Mouse (Mus musculus) liver, postnatal 0 days (tissue): ENCODE measurements around the gene Kif2c.

ENCODE experiments used
- CTCF ChIP-seq: sonication (generic); IDR thresholded peaks from 2 replicates; pipeline ENCODE4 v1.5.1; 2016; ENCODE audit warnings: antibody characterized with exemption, low read depth
- EP300 ChIP-seq: IDR thresholded peaks from 2 replicates; pipeline ENCODE4 v1.6.1; 2016; ENCODE audit warnings: antibody characterized with exemption, low read depth, mild to moderate bottlenecking

GRCm38 (mm10) chr4:117231208-117231607 lies 48.8 kb upstream of the Kif2c start:
- TF ChIP-seq CTCF (no peak), EP300 (no peak)
